Mouse (Mus musculus) spleen, postnatal 4 days (tissue): ENCODE measurements around the gene Lhfp.

Experiments
- DNase-seq, 2 experiments: peaks; one replicate each; pipeline ENCODE4 v3.0.0; 2022; ENCODE audit warnings: low spot score in 2 of 2

Gene Lhfp

DNA sequence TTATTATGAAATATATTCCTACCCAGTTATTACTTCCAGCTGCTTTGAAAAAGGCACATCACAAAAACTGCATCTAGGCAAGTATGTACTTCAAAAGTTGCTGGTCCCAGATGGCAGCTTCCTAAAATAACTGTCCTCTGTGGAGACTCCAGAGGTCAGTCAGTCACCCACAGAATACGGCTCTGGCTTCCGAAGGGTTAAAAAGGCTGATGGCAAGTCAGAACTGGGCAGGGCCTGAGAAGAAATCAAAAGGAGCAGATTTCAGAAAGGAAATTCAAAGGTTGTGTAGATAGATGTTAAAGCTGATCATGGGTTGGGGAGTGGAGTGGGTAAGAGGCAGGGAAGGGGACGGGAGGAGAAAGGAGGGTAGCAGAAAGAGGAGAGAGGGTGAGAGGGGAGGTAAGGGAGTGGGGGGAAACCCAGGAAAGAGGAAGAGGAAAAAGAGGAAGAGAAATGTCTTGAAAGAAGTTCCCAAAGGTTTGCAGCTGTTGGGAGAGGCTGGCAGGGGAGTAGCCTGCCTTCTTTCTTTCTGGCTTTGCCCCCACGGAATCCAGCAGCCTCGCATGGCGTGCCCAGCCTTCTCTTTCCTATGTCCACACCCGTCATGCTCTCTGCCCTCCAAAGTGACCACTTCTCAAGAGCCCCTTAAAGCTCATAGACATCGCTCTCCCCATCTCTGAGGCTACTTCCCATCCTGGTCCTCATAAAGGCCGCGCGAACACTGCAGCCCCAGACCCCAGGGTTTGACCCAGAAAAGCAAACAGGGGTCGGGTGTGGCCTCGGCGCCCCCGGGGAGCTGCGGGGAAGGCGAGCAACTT lies 526 bp upstream of the Lhfp start:
- DNase-seq, result no peak

DNA sequence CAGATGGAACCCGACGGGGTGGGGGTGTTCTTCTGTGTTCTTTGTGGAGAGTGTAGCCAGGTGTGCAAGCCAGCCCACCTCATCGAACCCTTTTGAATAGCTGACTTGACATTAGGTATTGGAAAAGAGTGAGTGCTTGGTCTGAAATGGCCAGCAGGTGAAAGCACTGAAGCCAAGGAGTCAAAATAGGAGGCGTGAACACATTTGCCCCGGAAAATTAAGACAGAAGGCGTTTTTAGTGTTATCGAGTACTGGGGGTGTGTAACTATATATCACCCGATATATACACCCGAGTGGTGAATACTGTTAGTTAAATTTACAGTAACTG lies 876 bp downstream of the Lhfp start:
- no peak for DNase-seq

DNA sequence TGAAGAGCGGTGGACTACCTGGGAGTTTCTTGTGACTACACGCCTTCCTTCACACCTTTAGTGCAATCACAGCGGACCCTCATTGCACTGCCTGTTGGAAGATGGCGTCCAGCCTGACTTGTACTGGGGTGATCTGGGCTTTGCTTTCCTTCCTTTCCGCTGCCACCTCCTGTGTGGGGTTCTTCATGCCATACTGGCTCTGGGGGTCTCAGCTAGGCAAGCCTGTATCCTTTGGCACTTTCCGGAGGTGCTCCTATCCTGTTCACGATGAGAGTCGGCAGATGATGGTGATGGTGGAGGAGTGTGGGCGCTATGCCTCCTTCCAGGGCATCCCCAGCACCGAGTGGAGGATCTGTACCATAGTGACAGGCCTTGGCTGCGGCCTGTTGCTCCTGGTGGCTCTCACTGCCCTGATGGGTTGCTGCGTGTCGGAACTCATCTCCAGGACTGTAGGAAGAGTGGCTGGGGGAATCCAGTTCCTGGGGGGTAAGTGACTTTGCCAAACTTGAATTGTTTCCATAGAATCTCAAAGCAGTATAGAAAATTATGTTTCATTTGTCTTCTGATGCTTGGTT lies 2.0 kb downstream of the Lhfp start:
- no peak for DNase-seq

- DNase-seq, result no peak
These were observed 2.9 kb downstream of the Lhfp start for GRCm38 (mm10) chr3:53044238-53044637.

- DNase-seq, result no peak
These were observed 3.5 kb downstream of the Lhfp start for GRCm38 (mm10) chr3:53044682-53045299.

- no peak for DNase-seq
These were observed 4.4 kb downstream of the Lhfp start for GRCm38 (mm10) chr3:53045697-53046096.

DNA sequence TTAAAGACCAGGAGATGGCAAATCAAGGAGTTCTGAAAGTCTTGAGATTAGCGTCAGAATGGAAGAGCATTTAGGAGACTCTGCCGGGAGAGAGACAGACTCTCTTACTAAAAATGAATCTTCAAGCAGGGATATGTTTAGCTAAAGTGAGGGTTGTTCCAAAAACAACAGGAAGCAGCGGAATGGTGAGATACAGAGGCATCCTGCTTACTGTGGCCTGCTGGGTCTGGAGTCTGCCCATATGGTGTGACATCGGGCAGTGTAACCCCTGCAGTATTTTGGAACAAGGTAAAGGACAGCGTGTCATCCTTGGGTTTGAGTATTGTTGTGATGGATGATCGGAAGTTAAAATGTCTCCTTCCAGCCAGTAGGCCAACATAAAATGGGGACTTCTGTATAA lies 5.0 kb downstream of the Lhfp start:
- no peak for DNase-seq

DNA sequence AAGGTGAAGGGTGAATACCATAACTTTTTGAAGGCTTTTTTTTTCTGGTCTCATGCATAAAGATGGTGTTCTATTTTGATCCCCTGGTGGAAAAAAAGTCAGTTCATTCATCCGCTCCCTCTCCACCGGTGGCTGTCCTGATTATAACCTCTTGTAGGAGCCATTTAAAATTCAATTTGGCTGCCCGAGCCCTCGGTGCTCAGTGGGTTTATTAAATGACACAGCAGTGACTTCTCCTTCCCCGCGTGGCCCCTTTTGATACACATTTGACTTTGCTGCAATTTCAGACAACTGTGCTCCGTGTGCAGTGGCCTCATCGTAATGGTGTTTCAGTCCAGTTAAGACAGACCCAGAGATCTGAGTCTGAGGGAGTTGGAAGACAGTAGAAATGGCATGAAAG lies 11.1 kb downstream of the Lhfp start:
- no peak for DNase-seq

- no peak for DNase-seq
These were observed 15.1 kb downstream of the Lhfp start for GRCm38 (mm10) chr3:53056430-53056829.

- DNase-seq, result no peak
These were observed 18.6 kb downstream of the Lhfp start for GRCm38 (mm10) chr3:53059959-53060358.

GRCm38 (mm10) chr3:53063423-53064147 lies 22.3 kb downstream of the Lhfp start:
- DNase-seq, result no peak

DNA sequence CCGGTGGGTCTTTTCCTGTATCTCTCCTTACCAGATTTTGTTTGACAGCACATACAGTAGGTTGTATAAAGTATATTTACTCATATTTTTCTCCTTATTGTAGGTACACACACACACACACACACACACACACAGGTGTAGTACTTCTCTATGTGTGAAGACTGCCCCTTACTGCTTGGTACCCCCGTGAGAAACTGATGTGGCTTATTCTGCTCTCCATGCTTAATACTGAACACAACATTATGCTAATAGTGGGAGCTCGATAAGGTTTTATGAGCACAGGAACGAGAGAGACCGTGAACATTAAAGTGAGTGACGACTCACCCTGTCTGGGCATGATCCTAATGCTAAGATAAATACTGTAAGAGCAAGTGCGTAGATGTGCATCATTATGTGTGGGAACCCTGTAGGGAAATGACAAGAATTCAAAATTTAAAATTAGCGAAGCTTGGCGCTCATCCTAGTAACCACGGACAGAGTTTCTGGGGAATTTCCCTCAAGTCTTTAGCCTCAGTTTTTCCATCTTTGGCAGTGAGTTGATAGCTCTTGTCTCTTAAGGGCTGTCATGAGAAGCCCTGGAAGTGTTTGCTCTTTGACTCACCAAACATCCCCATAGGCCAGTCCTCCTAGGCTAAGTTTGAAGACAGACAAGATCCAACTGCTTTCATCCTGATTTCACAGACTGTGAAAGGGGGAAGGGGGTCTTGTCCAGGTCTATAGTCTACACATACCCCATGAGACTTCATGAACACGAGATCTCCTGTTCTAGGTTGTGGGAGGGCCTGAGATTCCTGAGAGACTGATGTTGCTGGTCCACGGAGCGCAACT lies 24.2 kb downstream of the Lhfp start:
- DNase-seq, result no peak

DNA sequence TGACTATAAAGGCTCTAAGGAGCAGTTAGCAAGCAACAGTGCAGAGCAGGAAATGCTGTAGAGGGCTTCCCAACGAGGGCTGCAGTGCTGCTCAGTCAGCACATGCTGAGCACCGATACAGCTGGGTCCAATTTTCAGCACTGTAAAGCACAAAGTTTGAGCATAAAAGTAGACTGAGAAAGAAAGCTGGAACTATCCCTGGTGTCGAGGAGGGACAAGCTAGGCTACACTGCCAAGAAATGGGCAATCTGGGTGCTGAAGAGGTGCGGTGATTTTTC lies 24.7 kb downstream of the Lhfp start:
- DNase-seq, result no peak

DNA sequence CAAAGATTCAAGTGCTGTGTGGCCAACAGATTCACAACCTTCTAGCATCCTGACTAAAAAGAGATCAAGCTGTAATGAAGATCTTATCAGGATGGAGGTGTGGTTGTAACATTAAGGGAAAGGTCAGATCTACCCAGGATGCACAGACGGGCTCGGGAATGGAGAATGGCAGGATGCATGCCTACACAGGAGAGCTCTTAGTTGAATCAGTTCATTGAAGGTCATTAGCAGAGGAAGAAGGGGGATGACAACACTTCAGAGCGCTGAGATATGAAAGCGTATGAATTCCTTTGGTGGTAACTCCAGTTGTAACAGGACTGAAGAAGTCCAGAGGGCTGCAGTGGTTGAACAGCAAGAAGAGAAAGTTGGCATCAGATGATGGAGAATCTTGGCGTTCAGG lies 27.1 kb downstream of the Lhfp start:
- DNase-seq, result no peak

- DNase-seq, result no peak
These were observed 32.9 kb downstream of the Lhfp start for GRCm38 (mm10) chr3:53074264-53074663.

GRCm38 (mm10) chr3:53074761-53075160 lies 33.4 kb downstream of the Lhfp start:
- DNase-seq, result no peak

DNA sequence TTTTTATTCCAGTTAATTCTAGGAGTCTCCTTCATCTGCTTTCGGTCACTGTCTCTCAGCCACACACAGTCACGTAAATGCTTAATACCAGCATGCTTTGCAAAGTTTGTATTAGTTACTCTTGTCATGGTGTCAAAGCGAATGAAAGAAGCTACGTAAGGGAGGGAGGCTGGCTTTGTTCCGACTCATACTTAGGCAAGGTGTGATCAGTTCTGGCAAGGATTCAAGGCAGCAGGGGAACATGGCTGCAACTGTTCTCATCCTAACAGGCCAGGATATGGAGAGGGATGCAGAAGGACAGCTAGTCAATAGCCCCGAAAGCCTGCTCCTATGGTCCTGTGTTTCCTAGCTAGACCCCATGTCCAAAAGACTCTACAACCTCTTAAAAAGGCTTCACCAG lies 39.0 kb downstream of the Lhfp start:
- no peak for DNase-seq

GRCm38 (mm10) chr3:53080710-53081109 lies 39.4 kb downstream of the Lhfp start:
- DNase-seq, result no peak

DNA sequence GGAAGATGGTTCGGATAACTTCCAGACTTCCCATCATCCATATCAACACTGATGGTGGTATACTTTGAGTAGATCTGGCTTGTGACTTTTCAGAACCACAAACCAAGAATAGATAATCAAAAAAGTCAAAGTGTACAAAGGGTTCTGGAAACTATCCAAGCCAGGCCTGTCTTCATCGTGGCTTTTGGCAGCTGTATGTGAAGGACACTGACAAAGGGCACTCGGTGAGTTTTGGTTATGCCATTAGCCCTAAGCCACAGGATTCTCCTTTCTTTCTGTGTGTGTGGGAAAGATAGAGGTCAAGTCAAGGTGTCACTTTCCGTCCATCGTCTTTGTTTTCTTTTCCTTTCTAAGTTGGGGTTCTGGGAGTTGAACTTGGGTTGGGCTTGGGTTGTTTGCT lies 42.4 kb downstream of the Lhfp start:
- DNase-seq, result no peak

GRCm38 (mm10) chr3:53084806-53085205 lies 43.5 kb downstream of the Lhfp start:
- no peak for DNase-seq

DNA sequence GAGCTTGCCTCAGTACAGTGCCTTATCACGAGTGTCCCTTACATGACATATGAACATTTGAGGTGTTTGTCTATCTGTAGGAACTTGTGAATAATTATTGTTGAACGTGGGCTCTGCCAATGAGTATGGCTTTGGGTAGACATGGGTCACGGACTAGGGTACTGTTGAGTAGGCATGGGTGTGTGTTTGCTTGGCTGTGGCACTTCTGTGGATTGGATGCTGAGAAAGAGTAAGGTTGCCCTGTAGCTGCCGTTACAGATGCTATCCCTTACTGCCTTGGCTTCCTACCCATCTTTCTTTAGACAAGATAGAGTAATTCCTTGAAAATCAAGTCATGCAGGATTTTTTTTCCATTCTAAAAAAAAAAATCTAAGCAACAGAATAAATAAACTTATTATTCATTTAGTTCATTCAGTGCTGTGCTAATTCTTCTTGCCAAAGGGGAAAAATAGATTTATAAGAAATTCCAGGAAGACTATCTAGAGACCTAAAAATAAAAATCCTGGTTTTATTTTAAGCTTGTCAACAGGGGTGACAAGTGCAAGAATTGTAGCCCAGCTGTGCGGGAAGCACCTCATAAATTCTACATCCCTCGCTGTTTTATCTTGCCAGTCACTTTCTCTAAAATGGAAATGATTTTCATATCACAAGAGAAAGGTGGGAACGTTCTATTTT lies 45.3 kb downstream of the Lhfp start:
- DNase-seq, result no peak
